Mouse (Mus musculus) erythroblast, embryonic 14.5 days (primary cell): Measurements from ENCODE around the gene Zfyve1. TPM values are rescaled to one million over a fixed set of nuclear protein-coding genes. Genes with fewer than 3 reads are reported as not detected.

Experiments used
- H3K27me3 ChIP-seq: 2 replicates; pipeline ENCODE4 v1.6.1; 2012; ENCODE audit warnings: inconsistent platforms; ENCODE audit not compliant: control insufficient read depth
- H3K36me3 ChIP-seq: 2 replicates; pipeline ENCODE4 v1.6.1; 2012; ENCODE audit warnings: mild to moderate bottlenecking, inconsistent platforms; ENCODE audit not compliant: control insufficient read depth
- H3K4me1 ChIP-seq: 2 replicates; pipeline ENCODE4 v1.6.1; 2012; ENCODE audit warnings: inconsistent platforms; ENCODE audit not compliant: control insufficient read depth
- H3K4me3 ChIP-seq: replicated peaks from 2 replicates; pipeline ENCODE3; 2012; ENCODE audit warnings: moderate library complexity, mild to moderate bottlenecking, inconsistent platforms
- H3K9me3 ChIP-seq: 2 replicates; pipeline ENCODE4 v1.6.1; 2012; ENCODE audit warnings: low read length, inconsistent platforms, mixed read lengths; ENCODE audit not compliant: control insufficient read depth
- GATA1 ChIP-seq: IDR thresholded peaks from 2 replicates; pipeline ENCODE4 v1.6.1; 2012; ENCODE audit warnings: low read length, inconsistent platforms, mixed read lengths
- TAL1 ChIP-seq: IDR thresholded peaks from 3 replicates; pipeline ENCODE4 v1.6.1; 2012; ENCODE audit warnings: low read length, inconsistent platforms, mixed read lengths
- polyA plus RNA-seq: library from polyadenylated mRNA; stranded (reverse); fragments of >175 nt; gene quantifications from 2 replicates; pipeline ENCODE4 v1.2.3, GENCODE M21; 2012

Gene Zfyve1
- polyA plus RNA-seq, 1 experiment = 0.66 TPM

GRCm38 (mm10) chr12:83560189-83560588, 36.8 kb downstream of the Zfyve1 start:
- H3K4me1 ChIP-seq = peaks cover 35% of the 10 kb centered on the region
- H3K4me3 ChIP-seq = no peak overlapping the region
- TF ChIP-seq GATA1 (no peak), TAL1 (no peak)
- no peaks in the 10 kb centered on the region for H3K9me3 ChIP-seq
- H3K36me3 ChIP-seq = peaks cover 92% of the 10 kb centered on the region
- H3K27me3 ChIP-seq = no peaks in the 10 kb centered on the region

GRCm38 (mm10) chr12:83558496-83558895, 38.5 kb downstream of the Zfyve1 start:
- no peak overlapping the region for H3K4me3 ChIP-seq
- no peaks in the 10 kb centered on the region for H3K27me3 ChIP-seq
- TF ChIP-seq GATA1 (no peak), TAL1 (no peak)
- H3K4me1 ChIP-seq = peaks cover 37% of the 10 kb centered on the region
- peaks cover 93% of the 10 kb centered on the region for H3K36me3 ChIP-seq
- no peaks in the 10 kb centered on the region for H3K9me3 ChIP-seq

GRCm38 (mm10) chr12:83555605-83556004, 41.4 kb downstream of the Zfyve1 start:
- Histone ChIP-seq H3K4me1 (peaks cover 22% of the 10 kb centered on the region), H3K36me3 (peaks cover 94% of the 10 kb centered on the region)

GRCm38 (mm10) chr12:83553816-83554215, 43.2 kb downstream of the Zfyve1 start:
- Histone ChIP-seq H3K9me3 (no peaks in the 10 kb centered on the region), H3K36me3 (peaks cover 97% of the 10 kb centered on the region), H3K4me3 (no peak overlapping the region), H3K27me3 (no peaks in the 10 kb centered on the region), H3K4me1 (peaks cover 15% of the 10 kb centered on the region)
- TF ChIP-seq GATA1 (no peak), TAL1 (no peak)

More at GRCm38 (mm10) chr12:83555605-83556004, 41.4 kb downstream of the Zfyve1 start:
- no peak overlapping the region for H3K4me3 ChIP-seq
- no peaks in the 10 kb centered on the region for H3K9me3 ChIP-seq
- TF ChIP-seq GATA1 (no peak), TAL1 (no peak)
- no peaks in the 10 kb centered on the region for H3K27me3 ChIP-seq

- H3K36me3 ChIP-seq = peaks cover 94% of the 10 kb centered on the region
- H3K4me3 ChIP-seq = no peak overlapping the region
- TF ChIP-seq TAL1 (no peak), GATA1 (no peak)
- H3K9me3 ChIP-seq = no peaks in the 10 kb centered on the region
- peaks cover 13% of the 10 kb centered on the region for H3K4me1 ChIP-seq
- no peaks in the 10 kb centered on the region for H3K27me3 ChIP-seq
These were observed 45.7 kb downstream of the Zfyve1 start for GRCm38 (mm10) chr12:83551305-83551704.

- Histone ChIP-seq H3K27me3 (no peaks in the 10 kb centered on the region), H3K9me3 (no peaks in the 10 kb centered on the region), H3K4me3 (no peak overlapping the region), H3K36me3 (peaks cover 67% of the 10 kb centered on the region), H3K4me1 (no peaks in the 10 kb centered on the region)
- TF ChIP-seq TAL1 = no peak
- no peak for TF ChIP-seq GATA1
These were observed 52.2 kb downstream of the Zfyve1 start for GRCm38 (mm10) chr12:83544791-83545190.

- peaks cover 67% of the 10 kb centered on the region for H3K36me3 ChIP-seq
- no peaks in the 10 kb centered on the region for H3K27me3 ChIP-seq
- H3K4me1 ChIP-seq = no peaks in the 10 kb centered on the region
- H3K4me3 ChIP-seq = no peak overlapping the region
- H3K9me3 ChIP-seq = no peaks in the 10 kb centered on the region
- no peak for TF ChIP-seq TAL1
- TF ChIP-seq GATA1 = no peak
These were observed 53.0 kb downstream of the Zfyve1 start for GRCm38 (mm10) chr12:83543997-83544396.

- H3K9me3 ChIP-seq = no peaks in the 10 kb centered on the region
- no peaks in the 10 kb centered on the region; the same call in 1 of the 2 replicates for H3K4me1 ChIP-seq
- no peak for TF ChIP-seq GATA1
- TF ChIP-seq TAL1 = no peak
- no peak overlapping the region for H3K4me3 ChIP-seq
- H3K36me3 ChIP-seq = peaks cover 73% of the 10 kb centered on the region
- H3K27me3 ChIP-seq = no peaks in the 10 kb centered on the region
These were observed 61.0 kb downstream of the Zfyve1 start for GRCm38 (mm10) chr12:83536039-83536438.

- no peaks in the 10 kb centered on the region for H3K9me3 ChIP-seq
- peaks cover 69% of the 10 kb centered on the region for H3K36me3 ChIP-seq
- H3K4me3 ChIP-seq = no peak overlapping the region
- TF ChIP-seq TAL1 (no peak), GATA1 (no peak)
- H3K4me1 ChIP-seq = no peaks in the 10 kb centered on the region; the same call in 1 of the 2 replicates
- H3K27me3 ChIP-seq = no peaks in the 10 kb centered on the region
These were observed 61.6 kb downstream of the Zfyve1 start for GRCm38 (mm10) chr12:83535428-83535827.

- Histone ChIP-seq H3K4me3 (no peak overlapping the region), H3K9me3 (no peaks in the 10 kb centered on the region), H3K36me3 (peaks cover 61% of the 10 kb centered on the region), H3K4me1 (no peaks in the 10 kb centered on the region; the same call in 1 of the 2 replicates), H3K27me3 (no peaks in the 10 kb centered on the region)
- TF ChIP-seq GATA1 (no peak), TAL1 (no peak)
These were observed 62.8 kb downstream of the Zfyve1 start for GRCm38 (mm10) chr12:83534190-83534589.
